Mouse (Mus musculus): ENCODE data around the gene Vgll4. TPM values are rescaled to one million over a fixed set of nuclear protein-coding genes. Genes with fewer than 3 reads are reported as not detected.
"Not testable (repeated sequence)": the region's sequence is repeated elsewhere in the genome, so short reads cannot be mapped to it uniquely, and the experiment has no call there.

Vgll4 gene
- polyA plus RNA-seq, 1 experiment, result 44.8 TPM

DNA sequence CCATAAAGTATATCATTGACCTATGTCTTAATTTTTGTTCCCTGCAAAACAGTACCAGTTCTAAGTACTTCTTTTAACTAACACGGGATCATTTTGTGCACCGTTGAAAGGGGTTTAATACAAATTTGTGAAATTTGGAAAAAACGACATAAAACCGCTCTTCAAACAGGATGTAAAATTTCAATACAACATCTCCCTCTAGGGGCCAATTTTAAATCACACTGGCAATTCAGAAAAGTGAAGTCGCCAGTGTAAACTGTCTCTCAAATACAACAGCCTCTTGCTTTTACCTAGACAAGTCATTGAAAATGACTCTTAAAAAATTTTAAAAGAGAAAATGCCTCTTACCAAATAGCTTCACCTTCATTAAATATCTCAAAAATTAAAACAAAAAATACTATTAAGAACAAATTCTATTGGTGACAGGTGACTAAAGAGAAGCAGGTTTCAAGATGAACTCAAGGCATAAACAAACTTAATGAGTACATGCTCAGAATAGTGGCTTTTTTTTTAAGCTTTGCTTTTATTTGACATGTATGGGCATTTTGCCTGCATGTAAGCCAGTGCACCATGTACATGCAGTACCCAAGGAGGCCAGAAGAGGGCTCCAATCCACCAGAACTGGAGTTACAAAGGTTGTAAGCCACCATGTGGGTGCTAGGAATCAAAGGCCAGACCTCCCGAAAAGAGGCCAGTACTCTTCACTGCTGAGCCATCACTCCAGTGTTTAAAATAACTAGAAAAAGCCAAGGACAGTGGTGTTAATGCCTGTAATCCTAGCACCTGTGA, 43.2 kb downstream of the Vgll4 start:
- H3K27ac ChIP-seq (ENCODE audit: insufficient read depth, low read length), result no peak overlapping the region
- peaks cover under 1% of the 10 kb centered on the region for H3K4me1 ChIP-seq (ENCODE audit: control insufficient read depth, insufficient read depth, low read length)
- no peak for TF ChIP-seq POLR2A (IDR thresholded peaks at IDR 0.05; ENCODE audit: extremely low read depth, insufficient read depth, low read length)
- TF ChIP-seq CTCF (IDR thresholded peaks at IDR 0.05; ENCODE audit: extremely low read depth, insufficient read depth, low read length), result peak; percentile 36; the same call in 1 of the 2 replicates
- H3K4me3 ChIP-seq (ENCODE audit: insufficient read depth, low read length), result no peak overlapping the region

DNA sequence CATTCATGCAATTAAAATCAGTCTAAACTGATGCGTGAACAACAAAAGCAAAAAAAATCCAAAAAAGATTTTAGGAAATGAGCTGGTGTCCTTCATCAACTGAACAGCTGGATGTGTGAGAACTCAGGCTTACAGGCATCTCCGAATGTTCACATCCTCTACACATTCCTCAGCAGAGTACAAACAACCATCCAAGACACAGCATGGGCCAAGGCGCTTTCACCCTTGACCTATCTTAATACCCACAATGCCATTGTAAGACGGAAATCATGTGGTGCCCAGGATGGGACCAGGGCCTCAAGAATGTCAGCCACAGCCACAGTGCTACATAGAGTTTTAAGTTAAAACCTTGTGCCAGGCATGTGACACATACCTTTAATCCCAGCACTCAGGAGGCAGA, 44.6 kb downstream of the Vgll4 start:
- no peak for TF ChIP-seq CTCF (IDR thresholded peaks at IDR 0.05; ENCODE audit: extremely low read depth, insufficient read depth, low read length)
- no peak for TF ChIP-seq POLR2A (IDR thresholded peaks at IDR 0.05; ENCODE audit: extremely low read depth, insufficient read depth, low read length)
- H3K27ac ChIP-seq (ENCODE audit: insufficient read depth, low read length), result no peak overlapping the region
- no peaks in the 10 kb centered on the region for H3K4me1 ChIP-seq (ENCODE audit: control insufficient read depth, insufficient read depth, low read length)
- no peak overlapping the region for H3K4me3 ChIP-seq (ENCODE audit: insufficient read depth, low read length)

DNA sequence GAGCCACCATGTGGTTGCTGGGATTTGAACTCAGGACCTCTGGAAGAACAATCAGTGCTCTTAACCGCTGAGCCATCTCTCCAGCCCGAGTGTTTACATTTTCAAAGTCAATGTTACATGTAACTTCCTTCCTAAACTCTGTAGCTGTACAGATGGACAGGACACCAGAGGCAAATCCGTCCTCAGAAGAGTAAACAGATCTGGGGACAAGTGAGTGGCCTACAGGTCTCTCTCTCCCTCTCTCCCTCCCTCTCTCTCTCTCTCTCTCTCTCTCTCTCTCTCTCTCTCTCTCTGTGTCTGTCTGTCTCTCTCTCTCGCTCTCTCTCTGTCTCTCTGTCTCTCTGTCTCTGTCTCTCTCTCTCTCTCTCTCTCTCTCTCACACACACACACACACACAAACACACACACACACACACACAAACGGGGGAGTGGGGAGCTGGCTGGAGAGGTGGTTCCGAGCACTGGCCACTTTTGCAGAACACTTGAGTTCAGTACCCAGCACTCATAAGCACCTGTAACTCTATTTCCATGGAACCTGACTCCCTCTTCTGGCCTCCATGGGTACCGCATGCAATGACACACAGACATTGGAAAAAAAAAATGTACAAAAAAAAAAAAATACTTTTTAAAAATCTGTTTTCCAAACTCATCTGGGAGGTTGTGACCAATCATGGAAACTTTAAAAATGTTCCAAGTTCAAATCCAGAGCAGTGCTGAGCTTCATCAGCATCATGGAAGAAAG, 47.3 kb downstream of the Vgll4 start:
- peak; percentile 42; the same call in 1 of the 2 replicates for TF ChIP-seq CTCF (IDR thresholded peaks at IDR 0.05; ENCODE audit: extremely low read depth, insufficient read depth, low read length)
- H3K27ac ChIP-seq (ENCODE audit: insufficient read depth, low read length); H3K4me3 ChIP-seq (ENCODE audit: insufficient read depth, low read length); H3K4me1 ChIP-seq (ENCODE audit: control insufficient read depth, insufficient read depth, low read length): not testable (repeated sequence)

DNA sequence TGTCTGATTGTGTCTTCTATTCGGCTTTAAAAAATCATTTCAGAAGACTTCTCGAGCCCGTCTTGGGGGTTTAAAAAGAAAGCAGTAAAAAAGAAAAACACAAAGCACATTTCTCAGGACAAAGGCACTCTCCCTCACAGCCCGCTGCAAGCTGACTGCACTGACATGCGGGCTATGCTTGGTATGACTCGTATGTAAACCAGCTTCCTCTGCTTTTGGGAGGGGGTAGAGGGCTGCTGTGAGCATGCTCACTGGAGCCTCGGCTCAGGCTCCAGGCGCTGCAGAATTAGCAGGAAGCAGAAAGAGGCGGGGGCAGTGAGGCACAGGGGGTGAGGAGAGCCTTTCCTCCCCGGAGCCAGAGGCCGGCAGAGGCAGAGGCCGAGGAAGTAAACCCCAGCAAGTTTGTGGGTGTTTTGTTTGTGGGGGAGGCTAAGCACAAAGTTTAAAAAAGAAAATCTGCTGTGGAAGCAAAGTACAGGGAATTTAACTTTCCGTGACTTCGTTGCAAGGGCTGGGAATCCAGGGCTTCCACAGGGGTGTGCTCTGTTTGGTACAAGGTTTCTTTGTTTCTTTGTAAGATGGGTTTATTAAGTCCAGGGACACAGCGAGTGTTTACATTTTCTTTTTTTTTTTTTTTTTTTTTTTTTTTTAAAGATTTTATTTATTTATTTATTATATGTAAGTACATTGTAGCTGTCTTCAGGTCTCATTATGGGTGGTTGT, 48.0 kb downstream of the Vgll4 start:
- TF ChIP-seq POLR2A (IDR thresholded peaks at IDR 0.05; ENCODE audit: extremely low read depth, insufficient read depth, low read length) (peak; percentile 88), CTCF (IDR thresholded peaks at IDR 0.05; ENCODE audit: extremely low read depth, insufficient read depth, low read length) (no peak)
- peak overlapping the region; percentile 25 for H3K4me3 ChIP-seq (ENCODE audit: insufficient read depth, low read length)
- peaks cover 6% of the 10 kb centered on the region; the same call in 1 of the 2 replicates for H3K4me1 ChIP-seq (ENCODE audit: control insufficient read depth, insufficient read depth, low read length)
- peak overlapping the region; percentile 89; the same call in 1 of the 2 replicates for H3K27ac ChIP-seq (ENCODE audit: insufficient read depth, low read length)

DNA sequence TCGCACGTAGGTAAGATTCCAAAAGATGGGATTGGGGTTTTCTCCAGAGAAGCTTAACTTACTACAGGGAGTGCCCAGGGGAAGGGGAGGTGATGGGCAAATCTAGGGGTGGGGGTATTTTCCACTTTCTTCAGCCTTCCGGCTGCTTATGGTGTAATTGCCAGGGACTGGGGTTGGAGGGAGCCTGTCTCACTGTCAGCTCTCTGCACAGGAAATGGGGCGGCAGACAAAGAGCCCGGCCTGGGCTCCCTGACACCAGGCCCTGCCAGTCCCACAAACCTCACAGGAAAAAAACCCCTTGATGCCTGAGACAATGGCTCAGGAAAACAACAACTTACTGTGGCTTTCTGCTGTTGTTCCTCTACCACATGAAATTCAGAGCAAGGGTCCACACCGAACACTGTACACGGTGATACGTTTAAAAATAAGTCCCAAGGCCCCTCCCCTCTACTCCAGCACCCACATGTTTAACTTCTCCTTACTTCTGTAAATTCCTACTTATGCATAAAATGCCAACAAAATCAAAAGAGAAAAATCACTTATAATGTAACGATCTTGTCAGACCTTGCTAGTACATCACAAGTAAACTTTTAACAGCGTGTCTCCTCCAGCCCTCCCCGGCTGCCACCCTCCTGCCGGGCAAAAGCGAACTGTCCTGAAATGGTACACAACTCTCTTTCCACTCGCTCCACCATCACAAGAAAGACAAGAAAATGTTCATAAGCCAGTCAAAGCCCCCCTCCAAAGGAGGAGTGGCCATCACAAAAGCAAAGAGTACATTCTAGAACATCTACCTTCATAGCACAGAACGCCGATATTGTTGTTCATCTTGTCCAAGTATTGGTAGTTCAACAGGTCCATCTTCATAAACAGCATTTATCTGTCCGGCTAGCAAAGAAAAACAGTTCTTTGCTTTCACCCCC, 49.0 kb downstream of the Vgll4 start:
- peaks cover 6% of the 10 kb centered on the region; the same call in 1 of the 2 replicates for H3K4me1 ChIP-seq (ENCODE audit: control insufficient read depth, insufficient read depth, low read length)

DNA sequence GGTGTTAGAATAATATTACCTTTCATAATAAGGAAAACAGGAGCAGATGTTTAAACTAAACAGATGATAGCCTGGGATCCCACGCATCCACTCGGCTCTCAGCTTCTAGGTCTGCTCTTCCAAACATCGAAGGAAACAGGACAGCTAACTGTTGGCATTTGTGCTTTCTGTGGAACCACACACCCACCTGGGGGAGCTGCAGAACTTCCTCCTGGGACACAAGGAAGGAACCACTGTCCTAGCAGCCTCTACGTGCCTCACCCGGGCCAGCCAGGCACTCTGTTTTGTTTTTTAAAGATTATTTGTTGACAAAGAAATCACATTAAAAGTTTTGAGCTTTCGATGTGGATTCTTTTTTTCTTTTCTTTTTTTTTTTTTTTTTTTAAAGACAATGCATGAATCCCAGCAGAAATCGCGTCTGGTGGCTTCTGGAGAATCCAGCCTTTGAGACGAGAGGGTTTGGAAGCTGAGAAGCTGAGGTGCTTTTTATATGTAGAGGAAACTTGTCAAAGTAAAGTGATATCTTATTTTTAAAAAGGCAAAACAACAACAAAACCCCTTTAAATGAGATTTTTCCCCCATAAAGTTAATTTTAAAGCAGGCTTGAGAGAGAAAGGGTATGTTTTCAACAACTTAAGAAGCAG, 50.0 kb downstream of the Vgll4 start:
- Histone ChIP-seq H3K4me3 (ENCODE audit: insufficient read depth, low read length) (peak overlapping the region; percentile 47; the same call in 1 of the 2 replicates), H3K4me1 (ENCODE audit: control insufficient read depth, insufficient read depth, low read length) (peaks cover 8% of the 10 kb centered on the region), H3K27ac (ENCODE audit: insufficient read depth, low read length) (peak overlapping the region; percentile 89)
- TF ChIP-seq POLR2A (IDR thresholded peaks at IDR 0.05; ENCODE audit: extremely low read depth, insufficient read depth, low read length), result no peak

More for the DNA sequence above, 49.0 kb downstream of the Vgll4 start:
- Histone ChIP-seq H3K4me3 (ENCODE audit: insufficient read depth, low read length) (peak overlapping the region; percentile 47), H3K27ac (ENCODE audit: insufficient read depth, low read length) (peak overlapping the region; percentile 89)
- TF ChIP-seq CTCF (IDR thresholded peaks at IDR 0.05; ENCODE audit: extremely low read depth, insufficient read depth, low read length), result no peak
- TF ChIP-seq POLR2A (IDR thresholded peaks at IDR 0.05; ENCODE audit: extremely low read depth, insufficient read depth, low read length), result no peak

DNA sequence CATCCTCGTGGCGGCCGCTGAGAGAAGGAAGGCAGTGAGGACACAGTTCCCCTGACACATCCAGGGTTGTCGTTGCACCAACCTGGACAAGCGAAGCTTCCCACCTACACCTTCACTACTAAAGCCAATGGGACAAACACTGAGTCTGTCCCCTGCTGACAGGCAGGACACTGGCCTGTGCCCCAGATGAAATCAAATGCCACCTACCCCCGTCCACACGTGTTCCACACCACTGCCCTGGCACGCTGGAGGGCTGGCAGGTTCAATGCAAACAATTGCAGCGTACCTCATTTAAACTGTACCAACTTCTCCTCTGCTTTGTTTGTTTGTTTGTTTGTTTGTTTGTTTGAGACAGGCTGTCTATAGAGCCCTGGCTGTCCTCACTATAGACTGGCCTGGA, 50.8 kb downstream of the Vgll4 start:
- Histone ChIP-seq H3K4me1 (ENCODE audit: control insufficient read depth, insufficient read depth, low read length) (peaks cover 11% of the 10 kb centered on the region), H3K4me3 (ENCODE audit: insufficient read depth, low read length) (peak overlapping the region; percentile 47; the same call in 1 of the 2 replicates), H3K27ac (ENCODE audit: insufficient read depth, low read length) (no peak overlapping the region)
- no peak for TF ChIP-seq CTCF (IDR thresholded peaks at IDR 0.05; ENCODE audit: extremely low read depth, insufficient read depth, low read length)
- no peak for TF ChIP-seq POLR2A (IDR thresholded peaks at IDR 0.05; ENCODE audit: extremely low read depth, insufficient read depth, low read length)

Data from cortical plate, adult 2 months (tissue).